Mouse (Mus musculus): ENCODE data around the gene Idh2.

- TF ChIP-seq CTCF (IDR thresholded peaks at IDR 0.05; ENCODE audit: extremely low read depth, insufficient read depth, low read length) = no peak
- TF ChIP-seq POLR2A (IDR thresholded peaks at IDR 0.05; ENCODE audit: extremely low read depth, insufficient read depth, low read length) = no peak
Observed at GRCm38 (mm10) chr7:80113989-80114388, 1.2 kb downstream of the Idh2 start.
